In the genomic region with DNA sequence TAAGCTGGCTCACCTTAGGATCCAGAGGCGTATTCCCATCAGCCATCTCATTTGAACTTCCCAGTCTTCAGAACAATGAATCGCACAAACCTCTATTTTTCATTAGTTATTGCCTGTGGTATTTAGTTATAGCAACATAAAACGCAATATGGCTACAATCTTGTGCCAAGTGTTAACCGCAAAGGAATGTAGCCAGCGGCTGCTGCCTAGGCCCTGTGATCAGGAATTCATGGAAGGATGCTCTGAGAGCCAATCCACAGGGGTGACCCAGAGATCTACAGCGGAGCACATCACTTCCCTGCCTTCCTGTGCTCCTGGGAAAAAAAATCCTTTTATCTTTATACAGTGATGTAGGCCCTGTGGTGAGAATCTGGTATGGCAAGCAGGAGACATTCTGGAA, we compare ENCODE assay signal across 16 mouse cellular contexts.
"Had no signal": no experiment of that assay in that cellular context is flagged by ENCODE, and none has a peak within 500 bp of the region (broad histone marks: within the 10 kb centered on the region; RNA-seq: fewer than 3 reads in every experiment).

No protein-coding gene starts in this region.

- H3K9me3 ChIP-seq: lung, embryonic 15.5 days; midbrain, embryonic 12.5 days; neural tube, embryonic 12.5 days; stomach, embryonic 15.5 days had no signal

- H3K4me3 ChIP-seq: lung, embryonic 15.5 days; megakaryocyte, embryonic 14.5 days; midbrain, embryonic 12.5 days; neural tube, embryonic 12.5 days; stomach, embryonic 15.5 days had no signal

- H3K27me3 ChIP-seq: lung, embryonic 15.5 days; midbrain, embryonic 12.5 days; neural tube, embryonic 12.5 days; stomach, embryonic 15.5 days had no signal

- H3K36me3 ChIP-seq: lung, embryonic 15.5 days; midbrain, embryonic 12.5 days; neural tube, embryonic 12.5 days; stomach, embryonic 15.5 days had no signal

- H3K27ac ChIP-seq: lung, embryonic 15.5 days; macrophage; midbrain, embryonic 12.5 days; neural tube, embryonic 12.5 days; stomach, embryonic 15.5 days had no signal

- H3K9ac ChIP-seq: liver, postnatal 0 days; lung, embryonic 15.5 days; midbrain, embryonic 12.5 days; neural tube, embryonic 12.5 days; stomach, embryonic 15.5 days had no signal

- H3K4me1 ChIP-seq: lung, embryonic 15.5 days; megakaryocyte, embryonic 14.5 days; midbrain, embryonic 12.5 days; neural tube, embryonic 12.5 days; stomach, embryonic 15.5 days had no signal

- DNase-seq: liver, postnatal 0 days; lung, adult 2 months; lung, postnatal 14 days; lung, postnatal 36 days; midbrain, embryonic 14.5 days; right cerebral cortex, postnatal 14 days; thymus, adult 18-20 months; thymus, postnatal 14 days; thymus, postnatal 36 days had no signal

- H3K4me2 ChIP-seq: lung, embryonic 15.5 days; midbrain, embryonic 12.5 days; neural tube, embryonic 12.5 days; stomach, embryonic 15.5 days had no signal

- ATAC-seq: liver, postnatal 0 days; lung, postnatal 0 days had no signal
